Mouse (Mus musculus) cerebellum, adult 11-12 months (tissue): ENCODE data around the gene Clip4.

Source experiments
- DNase-seq: peaks from one replicate; pipeline ENCODE4 v3.0.0; 2022

Gene Clip4

GRCm38 (mm10) chr17:71875492-71875891 is 107.2 kb downstream of the Clip4 start:
- no peak for DNase-seq

GRCm38 (mm10) chr17:71881369-71881768 is 113.1 kb downstream of the Clip4 start:
- no peak for DNase-seq

GRCm38 (mm10) chr17:71909107-71909506 is 140.8 kb downstream of the Clip4 start:
- DNase-seq: no peak

DNA sequence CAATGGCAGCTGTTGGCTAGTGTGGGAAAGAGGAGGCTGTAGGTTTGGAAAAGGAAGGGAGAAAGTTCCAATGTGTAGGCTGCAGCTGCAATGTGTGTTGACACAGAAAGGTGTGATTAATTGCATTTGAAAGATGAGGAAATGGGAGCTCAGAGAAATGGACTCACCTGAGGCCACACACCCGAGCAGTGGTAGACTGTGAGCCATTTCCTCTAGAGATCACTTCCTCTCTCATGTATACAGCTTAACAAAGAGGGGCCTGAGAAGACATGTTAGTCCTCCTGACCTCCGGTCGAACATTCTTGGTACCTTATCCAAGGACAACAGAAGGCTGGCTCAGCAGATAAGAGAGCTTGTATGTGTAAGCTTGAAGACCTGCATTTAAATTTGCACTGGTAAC is 144.9 kb downstream of the Clip4 start:
- DNase-seq: no peak
